Mouse (Mus musculus): ENCODE results near the gene Slc34a1.

DNA sequence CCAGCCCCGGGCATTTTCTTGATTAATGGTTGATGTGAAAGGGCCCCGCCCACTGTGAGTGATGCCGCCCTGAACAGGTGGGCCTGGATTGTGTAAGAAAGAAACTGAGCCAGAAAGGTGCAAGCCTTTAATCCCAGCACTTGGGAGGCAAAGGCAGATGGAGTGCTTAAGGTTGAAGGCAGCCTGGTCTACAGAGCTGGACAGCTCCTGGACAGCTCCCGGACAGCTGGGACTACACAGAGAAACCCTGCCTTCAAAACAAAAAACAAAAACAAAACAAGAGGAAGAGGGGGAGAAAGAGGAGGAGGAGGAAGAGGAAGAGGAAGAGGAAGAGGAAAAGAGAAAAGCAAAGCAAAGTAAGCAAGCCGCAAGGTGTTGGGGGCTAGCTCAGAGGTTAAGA lies 21.2 kb downstream of the Slc34a1 start:
- no peak for TF ChIP-seq CTCF (conservative IDR thresholded peaks at IDR 0.05; ENCODE audit: low read length)
- TF ChIP-seq POU5F1 (IDR thresholded peaks at IDR 0.05; ENCODE audit: borderline replicate concordance, low read length): no peak
